Mouse (Mus musculus): Measurements from ENCODE around the gene Cep55. TPM values are rescaled to one million over a fixed set of nuclear protein-coding genes. Genes with fewer than 3 reads are reported as not detected.

Gene Cep55
- polyA plus RNA-seq, 1 experiment from 2014 or later: 35.5 TPM

DNA sequence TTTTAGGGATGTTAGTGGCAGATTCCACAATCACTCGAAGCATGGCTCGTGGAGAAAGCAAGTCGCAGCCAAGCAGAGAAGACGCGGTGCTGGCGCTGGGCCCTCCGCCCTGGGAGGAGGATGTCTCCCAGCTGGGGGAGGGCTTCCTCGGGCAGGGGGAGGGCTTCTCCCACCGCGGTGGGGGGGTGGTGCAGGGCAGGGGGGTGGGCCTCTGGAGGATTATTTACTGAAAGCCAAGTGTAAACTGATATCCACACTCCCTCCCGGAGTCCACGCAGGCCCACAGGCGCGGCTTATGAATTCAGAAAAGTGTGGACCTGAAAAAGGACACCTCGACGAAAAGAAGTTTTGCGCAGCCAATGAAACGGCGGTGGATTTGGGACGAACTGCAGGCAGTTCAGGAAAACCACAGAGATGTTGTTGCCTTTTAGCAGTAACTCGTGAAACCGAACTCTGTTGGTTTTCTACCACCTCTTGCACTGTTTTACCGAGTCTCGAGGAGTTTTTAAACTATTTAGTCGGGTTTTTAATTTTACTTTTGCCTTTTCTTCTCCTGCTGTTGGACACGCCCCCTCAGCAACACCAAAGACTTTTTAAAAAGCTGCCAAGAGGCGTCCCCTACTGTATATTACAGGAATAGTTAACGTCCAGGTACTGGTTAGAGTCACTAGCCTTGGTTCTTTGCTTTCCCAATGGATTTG lies 11.4 kb upstream of the Cep55 start, which contains the start of gene Myof:
TSS of gene Myof (minus strand) at position 297 of the 701 bp plus-strand sequence.
- DNase-seq (ENCODE audit: low spot score): peak; percentile 34

- no peak for DNase-seq (ENCODE audit: low spot score)
These were observed 9.6 kb upstream of the Cep55 start for GRCm38 (mm10) chr19:38045198-38045597.

DNA sequence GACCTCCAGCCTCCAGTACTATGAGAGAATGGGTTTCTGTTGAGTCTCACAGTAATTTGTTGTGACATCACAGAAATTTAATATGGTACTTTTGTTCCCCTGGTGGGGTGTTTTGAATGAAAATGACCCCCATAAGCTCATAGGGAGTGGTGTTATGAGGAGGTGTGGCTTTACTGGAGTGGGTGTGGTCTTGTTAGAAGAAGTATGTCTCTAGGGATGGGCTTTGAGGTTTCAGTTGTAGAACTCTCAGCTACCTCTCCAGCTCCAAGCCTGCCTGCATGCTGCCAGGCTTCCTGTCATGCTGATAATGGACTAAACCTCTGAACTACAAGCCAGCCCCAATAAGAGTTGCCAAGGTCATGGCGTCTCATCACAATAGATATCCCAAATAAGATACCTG lies 5.1 kb upstream of the Cep55 start:
- DNase-seq (ENCODE audit: low spot score): no peak

DNA sequence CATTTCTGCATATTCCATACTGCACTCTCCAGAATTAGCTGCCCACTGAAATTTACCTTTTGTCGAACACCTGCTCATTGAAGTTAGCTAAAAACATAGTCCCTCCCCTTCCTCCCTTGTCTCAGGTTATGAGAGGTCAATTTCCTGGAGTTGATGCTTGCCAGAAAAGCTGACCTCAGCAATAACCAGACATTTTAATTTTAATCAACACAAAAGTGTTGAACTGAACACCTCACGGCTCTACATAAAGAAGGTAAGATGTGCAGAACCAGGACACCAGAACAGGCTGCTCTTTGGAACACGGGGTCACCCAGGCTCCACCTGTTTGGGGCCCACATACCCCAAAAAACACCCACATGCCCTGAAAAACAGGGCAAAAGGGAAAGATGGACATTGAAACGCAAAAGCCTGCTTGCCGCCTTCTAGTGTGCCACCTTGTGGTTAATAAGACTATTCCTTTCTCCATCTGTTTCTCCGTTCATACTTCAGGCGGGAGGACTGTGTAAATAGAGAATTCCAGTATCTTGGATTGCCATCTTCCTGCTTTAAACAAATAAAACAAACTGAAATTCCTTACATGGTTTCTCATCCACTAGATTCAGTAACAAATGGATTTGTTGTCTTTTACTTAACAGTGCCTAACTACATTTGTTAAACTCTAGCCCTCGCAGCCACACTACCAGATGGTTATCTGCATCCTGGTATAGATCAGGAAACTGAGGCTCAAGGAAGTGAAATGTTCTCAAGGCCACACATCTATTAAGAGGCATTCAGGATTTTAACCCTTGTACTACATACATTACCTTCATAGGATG lies 1.4 kb upstream of the Cep55 start:
- DNase-seq (ENCODE audit: low spot score): peak; percentile 15

- no peak for DNase-seq (ENCODE audit: low spot score)
These were observed 577 bp upstream of the Cep55 start for GRCm38 (mm10) chr19:38054149-38054719.

DNA sequence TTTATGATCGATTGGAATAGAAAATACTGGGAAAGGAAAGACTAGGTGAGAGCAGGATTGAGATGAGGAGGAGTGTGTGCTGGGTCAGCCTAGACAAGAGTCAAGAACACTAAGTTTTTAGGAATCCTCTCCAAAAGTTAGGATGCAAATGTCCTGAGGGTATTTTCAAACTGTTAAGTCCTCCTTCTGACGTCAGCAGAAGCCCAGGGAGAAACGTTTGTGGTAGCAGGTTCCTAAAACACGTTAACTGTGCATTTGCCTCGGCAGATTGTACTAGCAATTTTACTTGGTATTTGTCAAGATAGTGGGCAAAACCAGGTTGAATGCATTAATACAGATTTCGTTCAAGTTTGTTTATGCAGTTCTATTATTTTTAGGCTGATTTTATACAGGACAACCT lies 987 bp downstream of the Cep55 start:
- no peak for DNase-seq (ENCODE audit: low spot score)

DNA sequence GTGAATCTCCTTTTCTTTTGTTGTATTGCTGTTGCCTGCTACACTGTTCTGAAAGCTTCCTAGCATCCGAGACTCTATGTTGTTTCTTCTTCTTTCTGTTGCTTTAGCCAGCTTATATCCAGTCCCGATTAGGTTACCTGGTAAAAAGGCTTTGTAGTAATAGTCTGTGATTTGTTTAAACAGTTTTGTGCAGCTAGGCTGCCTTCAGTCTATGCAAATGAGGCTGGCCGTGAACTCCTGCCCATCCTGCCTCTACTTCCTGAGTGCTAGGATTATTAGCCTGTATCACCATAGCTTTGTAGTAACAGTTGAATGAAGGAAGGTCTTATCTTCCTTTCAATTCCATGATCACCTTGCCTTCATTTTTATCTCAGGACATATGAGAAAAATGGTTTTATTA lies 1.5 kb downstream of the Cep55 start:
- no peak for DNase-seq (ENCODE audit: low spot score)

DNA sequence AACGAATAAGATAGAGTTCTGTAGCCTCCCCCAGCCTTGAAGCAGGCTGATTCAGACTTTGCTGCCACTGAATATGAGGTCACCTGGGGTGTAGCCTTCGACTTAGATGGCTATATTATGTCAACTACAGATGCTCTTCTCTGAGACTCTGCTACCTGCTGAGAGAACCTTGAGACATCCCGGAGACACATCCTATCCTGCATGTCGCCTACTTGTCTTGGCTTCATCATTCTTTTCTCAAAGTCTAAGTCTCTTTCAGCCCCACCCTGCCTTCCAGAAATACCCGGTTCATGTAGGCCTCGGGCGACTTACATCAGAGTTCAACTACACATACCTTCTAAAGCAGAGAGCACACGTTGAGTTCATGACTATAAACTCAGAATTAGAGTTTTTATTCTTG lies 2.1 kb downstream of the Cep55 start:
- DNase-seq (ENCODE audit: low spot score): no peak

DNA sequence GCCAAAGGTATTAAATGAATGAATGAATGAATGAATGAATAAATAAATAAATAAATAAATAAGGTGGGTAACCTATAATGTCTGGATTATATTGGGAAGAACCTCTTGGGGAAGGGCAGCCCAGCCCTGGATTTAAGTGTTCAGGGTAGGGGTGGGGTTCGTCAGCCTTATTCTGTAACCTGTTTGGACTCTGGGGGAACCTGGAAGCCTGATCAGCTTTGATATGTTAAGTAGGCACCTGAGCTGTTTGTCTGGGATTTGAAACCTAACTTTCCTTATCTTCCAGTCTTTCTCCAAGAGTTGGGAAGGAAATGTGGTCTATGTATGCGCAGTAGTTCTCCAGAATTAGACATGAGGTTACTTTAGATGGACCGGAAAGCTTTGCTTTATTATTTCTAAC lies 8.4 kb downstream of the Cep55 start:
- DNase-seq (ENCODE audit: low spot score): no peak

- DNase-seq (ENCODE audit: low spot score): no peak
These were observed 9.2 kb downstream of the Cep55 start for GRCm38 (mm10) chr19:38064051-38064450.

- no peak for DNase-seq (ENCODE audit: low spot score)
These were observed 18.4 kb downstream of the Cep55 start for GRCm38 (mm10) chr19:38073226-38073625.

DNA sequence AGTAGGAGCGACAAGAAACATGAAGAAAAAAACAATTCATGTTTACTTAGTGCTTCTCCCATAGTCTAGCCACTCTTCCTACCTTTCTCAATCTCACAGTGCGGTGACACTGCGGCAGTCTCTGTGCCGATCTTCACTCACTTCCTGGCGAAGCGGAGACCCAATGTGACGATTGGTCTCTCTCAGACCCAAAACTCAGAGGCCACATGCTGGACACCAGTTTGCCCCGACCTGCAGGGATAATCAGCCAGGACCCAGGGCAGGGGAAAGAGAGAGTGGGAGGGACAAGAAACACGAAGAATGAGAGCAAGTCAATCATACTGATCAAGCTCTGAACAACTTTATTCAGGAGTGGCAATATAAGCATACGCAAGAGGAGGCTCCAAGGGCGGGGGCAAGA lies 20.2 kb downstream of the Cep55 start:
- no peak for DNase-seq (ENCODE audit: low spot score)

DNA sequence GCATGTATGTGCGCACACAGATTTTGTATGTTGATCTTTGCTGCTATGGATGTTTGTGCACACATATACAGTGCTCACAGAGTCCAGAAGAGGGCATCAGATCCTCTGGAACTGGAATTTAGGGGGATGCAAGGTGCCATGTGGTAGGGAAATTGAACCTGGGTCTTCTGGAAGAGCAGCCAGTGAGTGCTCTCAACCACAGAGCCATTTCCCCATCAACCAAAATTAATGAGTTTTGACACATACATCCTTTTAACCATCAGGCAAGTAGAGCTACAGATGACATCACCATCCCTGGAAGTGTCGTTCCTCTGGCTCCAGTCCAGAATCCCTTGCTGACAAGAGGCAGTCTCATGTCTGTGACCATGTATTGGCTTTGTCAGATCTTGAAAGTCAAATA lies 21.4 kb downstream of the Cep55 start:
- DNase-seq (ENCODE audit: low spot score): no peak

GRCm38 (mm10) chr19:38077851-38078540 lies 23.2 kb downstream of the Cep55 start:
- DNase-seq (ENCODE audit: low spot score): no peak

GRCm38 (mm10) chr19:38081361-38081760 lies 26.6 kb downstream of the Cep55 start:
- no peak for DNase-seq (ENCODE audit: low spot score)

DNA sequence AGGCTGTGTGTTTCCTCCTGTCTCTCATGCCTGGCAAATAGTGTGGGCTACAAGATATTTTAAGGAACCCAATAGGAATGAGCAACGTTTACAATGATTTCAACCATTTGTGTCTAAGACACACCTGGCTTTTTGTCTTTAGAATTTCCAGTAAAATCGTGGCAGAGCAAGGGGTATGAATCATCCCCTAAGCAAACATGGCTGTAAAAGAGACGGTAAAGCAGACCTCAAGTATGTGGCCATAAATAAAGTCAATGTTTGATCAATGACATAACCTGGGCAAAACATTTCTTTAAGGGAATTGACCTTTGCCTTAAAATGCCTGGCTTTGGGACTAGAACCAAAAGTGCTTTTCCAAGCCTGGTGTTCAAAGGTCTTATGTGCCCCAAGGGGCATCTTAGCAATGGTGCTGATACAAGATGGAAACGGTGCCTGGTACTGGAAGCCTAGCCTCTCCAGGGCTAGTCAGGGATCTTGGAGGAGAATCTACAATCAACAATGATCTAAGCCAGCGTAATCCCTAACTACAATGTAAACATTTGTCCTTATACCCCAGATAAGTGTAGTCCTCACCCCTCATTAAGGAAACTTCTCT lies 28.2 kb downstream of the Cep55 start:
- no peak for DNase-seq (ENCODE audit: low spot score)

DNA sequence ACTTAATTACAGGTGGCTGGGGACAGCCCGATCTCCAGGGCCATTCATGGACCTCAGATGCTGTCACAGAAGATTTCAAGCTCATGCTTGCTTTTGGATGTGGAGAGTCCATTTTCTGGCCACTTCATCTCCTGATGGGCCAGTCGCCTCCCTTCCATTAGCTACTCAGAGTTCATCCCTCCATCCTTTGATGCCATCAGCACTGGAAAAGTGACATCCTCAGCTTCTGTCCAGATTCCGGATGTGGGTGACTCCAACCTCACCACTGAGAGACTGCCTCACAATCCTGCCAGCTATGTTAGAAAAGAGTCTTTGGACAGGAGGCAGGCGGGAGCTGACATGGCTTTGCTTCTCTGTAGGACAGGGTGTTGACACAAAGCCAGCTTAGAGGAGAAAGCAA lies 31.0 kb downstream of the Cep55 start:
- DNase-seq (ENCODE audit: low spot score): no peak

DNA sequence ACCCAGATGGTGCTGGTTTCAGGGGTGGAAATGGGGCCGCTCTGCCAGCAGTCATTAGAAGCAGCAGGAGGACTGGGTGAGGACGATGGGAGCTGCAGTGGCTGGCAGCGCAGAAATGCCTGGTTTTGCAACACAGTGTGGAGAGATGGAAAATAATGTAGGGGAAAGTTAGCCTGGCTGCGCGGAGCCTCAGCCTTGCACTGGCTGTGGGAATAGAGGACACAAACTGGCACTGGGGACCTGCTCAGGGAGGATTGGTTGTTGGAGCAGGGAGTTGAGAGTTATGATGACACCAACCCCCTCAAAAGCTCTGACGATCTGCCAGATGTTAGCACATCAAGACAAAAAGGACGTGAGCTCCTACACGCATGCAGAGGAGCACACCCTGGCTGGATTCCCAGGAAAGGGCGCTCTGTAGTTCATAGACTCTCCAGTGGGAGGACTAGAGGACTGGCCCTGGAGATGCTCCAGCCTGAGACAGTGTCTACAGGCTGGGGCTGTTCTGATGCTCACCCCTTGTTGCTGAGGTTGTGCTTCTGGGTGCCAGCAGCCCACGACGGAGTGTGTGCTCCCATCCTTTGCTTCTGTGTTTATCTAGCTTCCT lies 32.2 kb downstream of the Cep55 start:
- DNase-seq (ENCODE audit: low spot score): no peak

- no peak for DNase-seq (ENCODE audit: low spot score)
These were observed 34.5 kb downstream of the Cep55 start for GRCm38 (mm10) chr19:38089358-38089757.

- DNase-seq (ENCODE audit: low spot score): no peak
These were observed 36.7 kb downstream of the Cep55 start for GRCm38 (mm10) chr19:38091512-38091985.

GRCm38 (mm10) chr19:38096231-38096630 lies 41.4 kb downstream of the Cep55 start:
- no peak for DNase-seq (ENCODE audit: low spot score)

Data from thymus, postnatal 0 days (tissue).